28 mouse cellular contexts compared by ENCODE assay signal in genomic region chr19:44264226-44264625, GRCm38 (mm10). TPM values are rescaled to one million over a fixed set of nuclear protein-coding genes. Genes with fewer than 3 reads are reported as not detected.
DNase-seq lines count a peak whose midpoint lies in the region; ATAC-seq and TF ChIP-seq lines count a peak whose summit lies in the region.
"Had no signal": no experiment of that assay in that cellular context is flagged by ENCODE, and none has a peak within 500 bp of the region (broad histone marks: within the 10 kb centered on the region; RNA-seq: fewer than 3 reads in every experiment).

No protein-coding gene starts in this region.

- no peaks in the 10 kb centered on the region for H3K79me2 ChIP-seq in MEL (ENCODE audit: control insufficient read depth, insufficient read depth, low read length, poor library complexity)
- no peaks in the 10 kb centered on the region for H3K79me2 ChIP-seq in myocyte (ENCODE audit: control insufficient read depth, insufficient read depth)

- peak; percentile 21 to 28; a peak in 3 of 4 replicates for TF ChIP-seq EP300 in MEL (IDR thresholded peaks at IDR 0.05; ENCODE audit: low read depth in 1 of 2, low read length in 2 of 2)

- TF ChIP-seq RAD21 in MEL (IDR thresholded peaks at IDR 0.05; ENCODE audit: low read depth, low read length) = no peak

- TF ChIP-seq POLR2A in spleen, adult 2 months (IDR thresholded peaks at IDR 0.05; ENCODE audit: low read depth, low read length) = no peak
- TF ChIP-seq POLR2A in MEL (IDR thresholded peaks at IDR 0.05; ENCODE audit: control insufficient read depth in 1 of 2, insufficient read depth in 1 of 2, low read depth in 1 of 2, low read length in 2 of 2, poor library complexity in 1 of 2) (no peak; a peak in 1 of 4 replicates), myocyte (IDR thresholded peaks at IDR 0.05; ENCODE audit: insufficient read length, low read depth) (no peak)

- no peak overlapping the region for H3K9ac ChIP-seq in MEL (ENCODE audit: control insufficient read depth, low read depth, low read length, poor library complexity, severe bottlenecking)
- H3K9ac ChIP-seq in midbrain, embryonic 16.5 days (ENCODE audit: low read depth, low read length) = no peak overlapping the region
- H3K9ac ChIP-seq: embryonic facial prominence, embryonic 15.5 days; forebrain, embryonic 13.5 days; heart, embryonic 12.5 days; hindbrain, embryonic 15.5 days had no signal

- H3K36me3 ChIP-seq in spleen, adult 2 months (ENCODE audit: control insufficient read depth, insufficient read depth, low read length) = no peaks in the 10 kb centered on the region
- H3K36me3 ChIP-seq in MEL (ENCODE audit: control insufficient read depth in 1 of 2, insufficient read depth in 2 of 2, low read length in 2 of 2) (peaks cover 0 to 18% of the 10 kb centered on the region in 2 experiments; a peak in 2 of 4 replicates), myocyte (ENCODE audit: control insufficient read depth, insufficient read depth) (no peaks in the 10 kb centered on the region)
- H3K36me3 ChIP-seq in midbrain, embryonic 16.5 days (ENCODE audit: control insufficient read depth, insufficient read depth, low read length) = no peaks in the 10 kb centered on the region
- H3K36me3 ChIP-seq: embryonic facial prominence, embryonic 10.5 days; embryonic facial prominence, embryonic 15.5 days; heart, embryonic 12.5 days; hindbrain, embryonic 15.5 days had no signal

- ATAC-seq in granulocyte monocyte progenitor cell, adult 5-6 weeks (replicated peaks; ENCODE audit: poor library complexity, severe bottlenecking) = peak; percentile 22; the same call in 1 of the 2 replicates
- ATAC-seq in inflammation-experienced regulatory T-cells, adult 6 months = no peak
- no peak for ATAC-seq in midbrain, embryonic 16.5 days
- ATAC-seq: forebrain, embryonic 13.5 days; lung, postnatal 0 days had no signal

- H3K4me1 ChIP-seq in spleen, adult 2 months (ENCODE audit: control insufficient read depth, insufficient read depth, insufficient read length) = peaks cover 16% of the 10 kb centered on the region
- H3K4me1 ChIP-seq in MEL (ENCODE audit: control insufficient read depth in 1 of 2, insufficient read depth in 2 of 2, low read length in 2 of 2) = peaks cover 6 to 28% of the 10 kb centered on the region in 2 experiments
- peaks cover 13% of the 10 kb centered on the region for H3K4me1 ChIP-seq in midbrain, embryonic 16.5 days (ENCODE audit: control insufficient read depth, insufficient read depth, low read length)

- 32% methylated on average over 9 of the region's 9 CpGs for WGBS in spleen, adult 2 months
- 78% methylated on average over 9 of the region's 9 CpGs for WGBS in midbrain, embryonic 16.5 days

- H3K4me2 ChIP-seq in myocyte (ENCODE audit: low read depth) = peak overlapping the region; percentile 14
- no peak overlapping the region for H3K4me2 ChIP-seq in midbrain, embryonic 16.5 days (ENCODE audit: low read length)
- H3K4me2 ChIP-seq: embryonic facial prominence, embryonic 15.5 days; forebrain, embryonic 13.5 days; heart, embryonic 12.5 days; hindbrain, embryonic 15.5 days; midbrain, embryonic 11.5 days had no signal

- H3K27ac ChIP-seq in spleen, adult 2 months (ENCODE audit: insufficient read depth, low read length) = peak overlapping the region; percentile 27
- H3K27ac ChIP-seq in MEL (ENCODE audit: control insufficient read depth, low read depth, low read length) = peak overlapping the region; percentile 52
- no peak overlapping the region for H3K27ac ChIP-seq in left cerebral cortex, adult 2 months
- H3K27ac ChIP-seq in midbrain, embryonic 16.5 days (ENCODE audit: low read length) = no peak overlapping the region
- H3K27ac ChIP-seq: embryonic facial prominence, embryonic 15.5 days; forebrain, embryonic 13.5 days; hindbrain, embryonic 15.5 days had no signal

- H3ac ChIP-seq in myocyte (ENCODE audit: control insufficient read depth, insufficient read length) = no peak overlapping the region

- TF ChIP-seq CTCF in spleen, adult 2 months (IDR thresholded peaks at IDR 0.05; ENCODE audit: extremely low read depth, insufficient read depth, insufficient read length, insufficient replicate concordance) = no peak
- peak in 1 of 3 experiments; percentile 21; a peak in 1 of 6 replicates for TF ChIP-seq CTCF in MEL (IDR thresholded peaks at IDR 0.05 in 2 of 3, conservative IDR thresholded peaks at IDR 0.05 in 1 of 3; ENCODE audit: control insufficient read depth in 1 of 3, insufficient read depth in 1 of 3, low read depth in 2 of 3, low read length in 3 of 3, poor library complexity in 1 of 3, severe bottlenecking in 1 of 3)
- no peak for TF ChIP-seq CTCF in left cerebral cortex, adult 2 months (IDR thresholded peaks at IDR 0.05)

- intact Hi-C loops in left cerebral cortex, adult 2 months (cut with DNase I) = no loop called here

- no peak overlapping the region for H3K4me3 ChIP-seq in spleen, adult 2 months (ENCODE audit: extremely low read depth, insufficient read depth, insufficient read length)
- H3K4me3 ChIP-seq in MEL (ENCODE audit: control insufficient read depth in 1 of 2, insufficient read depth in 1 of 2, low read depth in 2 of 2, low read length in 2 of 2) (no peak overlapping the region), myocyte (no peak overlapping the region)
- no peak overlapping the region for H3K4me3 ChIP-seq in left cerebral cortex, adult 2 months
- H3K4me3 ChIP-seq in midbrain, embryonic 16.5 days (ENCODE audit: low read depth, low read length) = no peak overlapping the region
- H3K4me3 ChIP-seq: embryonic facial prominence, embryonic 10.5 days; embryonic facial prominence, embryonic 15.5 days; forebrain, embryonic 13.5 days; heart, embryonic 12.5 days; hindbrain, embryonic 15.5 days had no signal

- no peak for DNase-seq in spleen, adult 2 months (ENCODE audit: low read depth in 1 of 2, low spot score in 2 of 2)
- DNase-seq in spleen, adult 12 weeks (ENCODE audit: low spot score) = no peak
- peak; percentile 94 for DNase-seq in MEL (ENCODE audit: low read depth, low spot score)
- no peak for DNase-seq in left cerebral cortex, adult 2 months (ENCODE audit: extremely low spot score in 1 of 2, low spot score in 2 of 2)
- DNase-seq: adrenal gland, postnatal 25 days; cerebellum, adult 2 months; cerebellum, postnatal 25 days; gastrocnemius, postnatal 25 days; heart, adult 18-20 months; heart, postnatal 4 days; kidney, adult 18-20 months; kidney, postnatal 4 days; liver; lung, adult 18-20 months; lung, postnatal 4 days; right cerebral cortex, postnatal 14 days; spleen, adult 18-20 months had no signal

- H3K27me3 ChIP-seq in spleen, adult 2 months (ENCODE audit: control insufficient read depth, insufficient read depth, low read length) = no peaks in the 10 kb centered on the region
- H3K27me3 ChIP-seq in MEL (ENCODE audit: control insufficient read depth in 1 of 2, insufficient read depth in 2 of 2, low read length in 2 of 2) (no peaks in the 10 kb centered on the region), myocyte (ENCODE audit: control insufficient read depth, insufficient read depth, insufficient read length) (no peaks in the 10 kb centered on the region)
- H3K27me3 ChIP-seq in midbrain, embryonic 16.5 days (ENCODE audit: control insufficient read depth, insufficient read depth, low read depth, low read length) = no peaks in the 10 kb centered on the region
- H3K27me3 ChIP-seq: embryonic facial prominence, embryonic 15.5 days; forebrain, embryonic 13.5 days; heart, embryonic 12.5 days; hindbrain, embryonic 15.5 days had no signal

- H3K9me3 ChIP-seq in MEL (replicated peaks; ENCODE audit: insufficient read depth, low read length) = no peaks in the 10 kb centered on the region
- no peaks in the 10 kb centered on the region for H3K9me3 ChIP-seq in midbrain, embryonic 16.5 days (replicated peaks; ENCODE audit: control insufficient read depth, low read length, poor library complexity, severe bottlenecking)
- H3K9me3 ChIP-seq: embryonic facial prominence, embryonic 10.5 days; embryonic facial prominence, embryonic 15.5 days; forebrain, embryonic 13.5 days; heart, embryonic 12.5 days; hindbrain, embryonic 15.5 days had no signal

TF ChIP-seq in MEL, 35 proteins besides CTCF, POLR2A, EP300 and RAD21 (continues in another document):
- no peak for TF ChIP-seq POLR2AphosphoS2 (IDR thresholded peaks at IDR 0.05; ENCODE audit: low read length)
- 0 out of 2 replicates have a peak, but pooled peaks have one; percentile 1 for TF ChIP-seq ZNF384 (IDR thresholded peaks at IDR 0.05; ENCODE audit: low read depth, low read length)
- 0 out of 2 replicates have a peak, but pooled peaks have one; percentile 12 for TF ChIP-seq MAZ (IDR thresholded peaks at IDR 0.05; ENCODE audit: low read depth, low read length)
- TF ChIP-seq RCOR1 (IDR thresholded peaks at IDR 0.05; ENCODE audit: low read depth, low read length) = peak; percentile 79
- TF ChIP-seq MYC (IDR thresholded peaks at IDR 0.05; ENCODE audit: low read depth, low read length) = peak; percentile 71
- TF ChIP-seq TBP (IDR thresholded peaks at IDR 0.05; ENCODE audit: low read depth, low read length) = peak; percentile 61; the same call in 1 of the 2 replicates

TF ChIP-seq in myocyte, 11 proteins besides CTCF, POLR2A, EP300 and RAD21 (continues in another document):
- TF ChIP-seq E2F4 (IDR thresholded peaks at IDR 0.05; ENCODE audit: insufficient read depth) = no peak
- no peak for TF ChIP-seq REST (IDR thresholded peaks at IDR 0.05; ENCODE audit: insufficient read depth, insufficient read length)
- no peak for TF ChIP-seq TCF12 (IDR thresholded peaks at IDR 0.05; ENCODE audit: insufficient read depth, poor library complexity, severe bottlenecking)
- no peak for TF ChIP-seq CEBPB (IDR thresholded peaks at IDR 0.05; ENCODE audit: insufficient read depth, poor library complexity, severe bottlenecking)
- no peak for TF ChIP-seq USF1 (IDR thresholded peaks at IDR 0.05; ENCODE audit: low read depth)
- TF ChIP-seq POLR2AphosphoS2 (IDR thresholded peaks at IDR 0.05; ENCODE audit: insufficient read length, low read depth) = no peak
- TF ChIP-seq MYOG (IDR thresholded peaks at IDR 0.05; ENCODE audit: control insufficient read depth in 1 of 3, insufficient read depth in 1 of 3, insufficient read length in 2 of 3, low read depth in 2 of 3) = no peak
- no peak for TF ChIP-seq MYOD1 (IDR thresholded peaks at IDR 0.05; ENCODE audit: control insufficient read depth in 1 of 3, insufficient read length in 2 of 3, low read depth in 2 of 3)

RNA-seq across cellular contexts. Expression of gene Scd2, which starts 29.2 kb away (rescaled TPM):
- polyA plus RNA-seq in spleen, adult 2 months (2012; rRNA removed) = 30.1 and 39.6 TPM in 2 replicates
- total RNA-seq in MEL (2012; rRNA removed) = 392 and 554 TPM in 2 replicates
- 100 to 1,000 TPM in 1 of 2 experiments, 10 to 100 TPM in 1; 47.4 to 593 TPM for polyA plus RNA-seq in MEL (2012; ENCODE audit: insufficient read depth in 1 of 2, insufficient read length in 2 of 2, low read depth in 1 of 2, low replicate concordance in 2 of 2, missing spikeins in 1 of 2)
- total RNA-seq in granulocyte monocyte progenitor cell, adult 5-6 weeks (2014; fragmentation: Nextera tagmentation) = 91.6 and 93.4 TPM in 2 replicates
- total RNA-seq in granulocyte monocyte progenitor cell, adult 5-6 weeks (2017) = 108 and 109 TPM in 2 replicates
- polyA plus RNA-seq in myocyte (2012; fragmentation: generic; extraction: Trizol) = 868 TPM
- polyA plus RNA-seq in inflammation-experienced regulatory T-cells, adult 6 months (2017; shearing (Covaris generic)) = 10 to 100 TPM; 24.8 to 27.3 (median 25.3) TPM
- total RNA-seq in left cerebral cortex, adult 2 months (2021) = 100 to 1,000 TPM; 580 to 609 TPM
- 281 and 311 TPM in 2 replicates for polyA plus RNA-seq in midbrain, embryonic 16.5 days (2015; fragmentation: Nextera tagmentation; extraction: Ambion mirVana)

Comparison
In these comparisons a context has a peak if more than half of its experiments do, and no peak if none do; other contexts are left out.
1. H3K27ac ChIP-seq: peak in spleen, adult 2 months (single experiment) and MEL (single experiment); none in left cerebral cortex, adult 2 months (single experiment) and midbrain, embryonic 16.5 days (single experiment).